Mouse (Mus musculus) midbrain, embryonic 14.5 days (tissue): ENCODE data around the gene Slc27a2. TPM values are rescaled to one million over a fixed set of nuclear protein-coding genes. Genes with fewer than 3 reads are reported as not detected.

Source experiments
- ATAC-seq: fragments of 200-750 bp; cut with Nextera tagmentation; 2 replicates; pipeline ENCODE4 v1.8.0; 2017; ENCODE audit warnings: moderate number of reproducible peaks, moderate library complexity; ENCODE audit not compliant: low FRiP score, low TSS enrichment
- DNase-seq: peaks from one replicate; pipeline ENCODE4 v3.0.0-alpha.2; 2015
- H3K27ac ChIP-seq: fragments of 300-500 bp; sonication (generic); replicated peaks from 2 replicates; pipeline ENCODE4 v1.5.1; 2014; ENCODE audit warnings: mild to moderate bottlenecking, low read depth, low read length, moderate library complexity
- H3K27me3 ChIP-seq: fragments of 300-500 bp; sonication (generic); 2 replicates; pipeline ENCODE4 v1.6.1; 2014; ENCODE audit warnings: low read length, control low read depth, mixed read lengths; ENCODE audit not compliant: control insufficient read depth, insufficient read depth
- H3K36me3 ChIP-seq: fragments of 300-500 bp; sonication (generic); 2 replicates; pipeline ENCODE4 v1.6.1; 2014; ENCODE audit warnings: low read length, control low read depth; ENCODE audit not compliant: control insufficient read depth, insufficient read depth
- H3K4me1 ChIP-seq: fragments of 300-500 bp; sonication (generic); 2 replicates; pipeline ENCODE4 v1.6.1; 2014; ENCODE audit warnings: mild to moderate bottlenecking, antibody characterized with exemption, low read length, control low read depth; ENCODE audit not compliant: control insufficient read depth, insufficient read depth
- H3K4me2 ChIP-seq: fragments of 300-500 bp; sonication (generic); 2 replicates; pipeline ENCODE4 v1.6.1; 2014; ENCODE audit warnings: mild to moderate bottlenecking, low read length, moderate library complexity
- H3K4me3 ChIP-seq: fragments of 300-500 bp; sonication (generic); replicated peaks from 2 replicates; pipeline ENCODE4 v1.5.1; 2014; ENCODE audit warnings: low read depth, low read length
- H3K9ac ChIP-seq: fragments of 300-500 bp; sonication (generic); replicated peaks from 2 replicates; pipeline ENCODE4 v1.6.1; 2014; ENCODE audit warnings: mild to moderate bottlenecking, low read length, moderate library complexity
- H3K9me3 ChIP-seq: fragments of 300-500 bp; sonication (generic); 2 replicates; pipeline ENCODE4 v1.6.1; 2016; ENCODE audit warnings: low read length, control low read depth, mixed read lengths; ENCODE audit not compliant: control insufficient read depth
- WGBS: fragments of 180-500 bp; shearing (Covaris S2); extraction: QIAGEN DNeasy Blood & Tissue Kit; methylation state at CpG from one replicate; pipeline ENCODE4 v1.1.7; 2014; 5-methylcytosine and 5-hydroxymethylcytosine counted together
- polyA plus RNA-seq: library from polyadenylated mRNA; unstranded; fragments of >200 nt; fragmentation: Nextera tagmentation; extraction: Ambion mirVana; gene quantifications from 2 replicates; pipeline ENCODE4 v1.2.1, GENCODE M21; 2014

Slc27a2 gene
- polyA plus RNA-seq, 1 experiment from 2014 or later: 10.5 TPM

DNA sequence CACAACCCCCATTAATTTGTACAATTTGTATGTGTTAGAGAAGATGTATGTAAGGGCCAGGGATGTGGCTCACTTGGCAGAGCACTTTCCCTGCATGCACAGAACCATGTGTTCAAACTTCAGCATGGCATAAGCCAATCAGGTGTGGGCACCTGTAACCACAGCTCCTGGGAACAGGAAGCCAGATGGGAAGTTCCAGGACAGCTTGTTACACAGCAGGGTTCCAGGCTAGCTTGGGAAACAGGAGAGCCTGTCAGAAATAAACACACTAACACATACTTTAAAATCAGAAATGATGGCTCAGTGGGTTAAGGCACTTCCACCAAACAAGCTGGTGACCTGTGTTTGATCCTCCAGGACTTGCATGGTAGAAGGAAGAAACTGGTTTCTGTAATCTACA is 70.9 kb downstream of the Slc27a2 start:
- no peaks in the 10 kb centered on the region for H3K27me3 ChIP-seq
- no peak overlapping the region for H3K27ac ChIP-seq
- no peaks in the 10 kb centered on the region for H3K9me3 ChIP-seq
- H3K4me1 ChIP-seq: no peaks in the 10 kb centered on the region
- DNase-seq (no peak), ATAC-seq (no peak)
- no peak overlapping the region for H3K9ac ChIP-seq
- H3K4me3 ChIP-seq: no peak overlapping the region
- no peaks in the 10 kb centered on the region for H3K36me3 ChIP-seq
- no peak overlapping the region for H3K4me2 ChIP-seq

DNA sequence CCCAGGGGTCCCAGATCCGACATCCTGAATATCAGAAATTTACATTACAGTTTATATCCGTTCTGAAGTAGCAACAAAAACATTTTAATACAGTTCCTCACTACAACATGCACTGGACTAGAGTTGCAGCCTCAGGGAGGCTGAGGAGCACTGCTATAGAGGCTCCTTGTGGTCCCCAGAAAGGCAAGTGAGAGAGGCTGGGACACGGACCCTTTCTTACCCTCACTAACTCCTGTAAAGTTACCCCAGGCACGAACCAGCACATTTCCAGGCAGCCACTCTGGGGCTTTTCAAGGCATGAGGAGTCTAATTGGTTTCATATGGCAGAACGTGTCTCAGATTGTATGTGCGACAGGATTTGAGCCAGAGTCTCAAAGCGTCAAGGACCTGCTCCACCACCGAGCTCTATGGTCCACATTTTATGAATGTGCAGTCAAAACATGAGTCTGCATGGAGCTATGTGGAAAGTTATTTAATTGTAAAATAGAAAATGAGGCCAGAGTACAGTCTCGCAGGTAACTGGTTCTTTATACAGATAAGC is 76.3 kb downstream of the Slc27a2 start:
- no peak for ATAC-seq
- H3K9ac ChIP-seq: no peak overlapping the region
- H3K27ac ChIP-seq: no peak overlapping the region
- H3K27me3 ChIP-seq: no peaks in the 10 kb centered on the region
- H3K4me1 ChIP-seq: no peaks in the 10 kb centered on the region
- H3K36me3 ChIP-seq: peaks cover 23% of the 10 kb centered on the region
- 95% methylated on average over 9 of the region's 9 CpGs for WGBS
- no peaks in the 10 kb centered on the region for H3K9me3 ChIP-seq
- no peak overlapping the region for H3K4me3 ChIP-seq
- no peak for DNase-seq
- H3K4me2 ChIP-seq: no peak overlapping the region

DNA sequence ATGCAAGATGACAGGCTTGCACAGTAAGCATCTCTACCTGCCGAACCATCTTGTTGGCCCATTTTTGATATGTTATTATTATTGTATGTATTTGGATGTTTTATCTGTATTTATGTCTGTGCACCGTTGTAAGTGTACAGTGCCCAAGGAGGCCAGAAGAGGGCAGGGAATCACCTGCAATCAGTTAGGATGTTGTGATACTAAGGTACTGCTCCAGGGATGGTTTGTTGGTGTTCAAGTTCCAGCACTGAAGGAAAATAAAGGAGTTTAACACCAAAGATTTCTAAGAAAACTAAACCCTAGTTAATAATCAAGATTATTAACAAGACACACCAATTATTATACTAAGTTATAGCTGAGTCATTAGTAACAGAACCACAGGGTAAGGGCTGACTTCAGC is 81.0 kb downstream of the Slc27a2 start:
- no peak for ATAC-seq
- WGBS: 94% methylated on average over 2 of the region's 2 CpGs

DNA sequence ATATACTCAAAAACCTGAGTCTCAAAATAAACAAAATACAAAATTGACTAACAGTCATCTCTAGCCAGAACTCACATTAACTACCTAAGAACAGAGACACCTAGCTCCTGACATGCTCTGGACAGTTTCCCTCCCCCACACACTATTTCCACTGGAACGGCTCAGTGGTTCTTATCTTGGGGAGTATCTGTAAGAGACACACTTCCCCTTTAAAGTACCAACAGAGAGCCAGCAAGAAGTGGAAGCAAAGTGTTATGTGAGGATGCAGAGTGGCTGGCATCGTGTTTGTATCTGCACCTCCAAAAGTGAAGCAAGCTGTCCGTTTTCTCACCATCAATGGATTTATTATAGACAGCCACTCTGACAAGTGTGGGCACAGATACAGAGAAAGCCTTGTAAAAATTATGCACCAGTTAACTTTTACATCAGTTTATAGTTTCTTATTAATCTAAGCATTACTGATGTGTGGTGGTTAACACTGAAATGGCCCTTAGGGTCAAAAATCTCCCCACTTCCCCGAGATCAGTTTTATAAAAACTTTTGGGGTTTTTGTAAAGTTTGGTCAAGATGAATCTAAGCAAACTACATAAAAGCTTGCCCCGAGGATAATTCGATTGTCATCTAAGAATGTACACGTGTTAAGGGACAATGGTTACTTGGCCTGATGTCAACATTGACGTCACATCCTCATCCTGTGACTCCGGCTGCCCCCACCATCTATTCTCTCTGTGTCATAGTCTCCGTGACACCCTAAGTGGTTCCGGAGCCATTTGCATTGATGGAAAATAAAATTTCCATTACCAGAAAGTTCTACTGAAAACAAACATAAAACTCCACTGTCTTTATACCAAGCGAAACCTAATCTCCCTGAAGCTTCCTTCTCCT is 84.0 kb downstream of the Slc27a2 start:
- Histone ChIP-seq H3K27ac (no peak overlapping the region), H3K36me3 (peaks cover 50% of the 10 kb centered on the region), H3K9ac (no peak overlapping the region), H3K4me2 (no peak overlapping the region), H3K9me3 (no peaks in the 10 kb centered on the region), H3K4me3 (no peak overlapping the region), H3K4me1 (no peaks in the 10 kb centered on the region), H3K27me3 (no peaks in the 10 kb centered on the region)
- DNase-seq (no peak), ATAC-seq (no peak)
- 86% methylated on average over 12 of the region's 12 CpGs for WGBS

More for the DNA sequence above, 81.0 kb downstream of the Slc27a2 start:
- Histone ChIP-seq H3K9me3 (no peaks in the 10 kb centered on the region), H3K4me2 (no peak overlapping the region), H3K4me1 (no peaks in the 10 kb centered on the region), H3K27me3 (no peaks in the 10 kb centered on the region), H3K27ac (no peak overlapping the region), H3K36me3 (peaks cover 42% of the 10 kb centered on the region), H3K9ac (no peak overlapping the region), H3K4me3 (no peak overlapping the region)
- no peak for DNase-seq

Other genes starting within 250 kb of the Slc27a2 start
- 0.13 TPM in 1 of 2 replicates, not detected in the other for gene Atp8b4, start 51.7 kb upstream of the Slc27a2 start, polyA plus RNA-seq
- 0.43 and 0.68 TPM in 2 replicates for gene Hdc, start 66.9 kb downstream of the Slc27a2 start, polyA plus RNA-seq
- gene Gabpb1, start 123.9 kb downstream of the Slc27a2 start, polyA plus RNA-seq: 45.5 and 62.1 TPM in 2 replicates
- 19.6 and 31.1 TPM in 2 replicates for gene Usp8, start 154.9 kb downstream of the Slc27a2 start, polyA plus RNA-seq
- gene Usp50, start 231.1 kb downstream of the Slc27a2 start, polyA plus RNA-seq: 3.1 TPM in 2 replicates